8 mouse cellular contexts compared by ENCODE assay signal in genomic region chr1:50927077-50927611, GRCm38 (mm10). TPM values are rescaled to one million over a fixed set of nuclear protein-coding genes. Genes with fewer than 3 reads are reported as not detected.
DNase-seq lines count a peak whose midpoint lies in the region; ATAC-seq and TF ChIP-seq lines count a peak whose summit lies in the region.

No protein-coding gene starts in this region.

- peaks cover 7% of the 10 kb centered on the region; the same call in 1 of the 2 replicates for H3K4me1 ChIP-seq in spleen, adult 2 months (ENCODE audit: control insufficient read depth, insufficient read depth, insufficient read length)
- H3K4me1 ChIP-seq in heart, embryonic 12.5 days (replicated peaks), result peaks cover 8% of the 10 kb centered on the region; the same call in 1 of the 2 replicates
- H3K4me1 ChIP-seq in kidney, embryonic 15.5 days, result peaks cover 24% of the 10 kb centered on the region
- peaks cover 16% of the 10 kb centered on the region for H3K4me1 ChIP-seq in limb, embryonic 13.5 days
- 0 out of 2 replicates have a peak, but pooled peaks cover 11% of the 10 kb centered on the region for H3K4me1 ChIP-seq in midbrain, embryonic 14.5 days (ENCODE audit: control insufficient read depth, insufficient read depth, low read length)
- peaks cover 12% of the 10 kb centered on the region for H3K4me1 ChIP-seq in stomach, embryonic 15.5 days

- H3K4me3 ChIP-seq in spleen, adult 2 months (ENCODE audit: extremely low read depth, insufficient read depth, insufficient read length), result peak overlapping the region; percentile 31; the same call in 1 of the 2 replicates
- peak overlapping the region; percentile 63 for H3K4me3 ChIP-seq in heart, embryonic 12.5 days
- peak overlapping the region; percentile 64 for H3K4me3 ChIP-seq in kidney, embryonic 15.5 days (replicated peaks)
- peak overlapping the region; percentile 69 for H3K4me3 ChIP-seq in limb, embryonic 13.5 days
- H3K4me3 ChIP-seq in midbrain, embryonic 14.5 days (replicated peaks; ENCODE audit: low read depth, low read length), result peak overlapping the region; percentile 81
- H3K4me3 ChIP-seq in stomach, embryonic 15.5 days (replicated peaks), result peak overlapping the region; percentile 58

- peak overlapping the region; percentile 59 for H3K9ac ChIP-seq in heart, embryonic 12.5 days
- peak overlapping the region; percentile 43 for H3K9ac ChIP-seq in kidney, embryonic 15.5 days
- H3K9ac ChIP-seq in limb, embryonic 13.5 days, result peak overlapping the region; percentile 72
- peak overlapping the region; percentile 88 for H3K9ac ChIP-seq in midbrain, embryonic 14.5 days (replicated peaks; ENCODE audit: low read length)
- H3K9ac ChIP-seq in stomach, embryonic 15.5 days, result peak overlapping the region; percentile 9; the same call in 1 of the 2 replicates

- 2% methylated on average over 37 of the region's 37 CpGs for WGBS in spleen, adult 2 months
- WGBS in heart, embryonic 12.5 days, result under 1% methylated on average over 34 of the region's 37 CpGs
- 0% methylated on average over 37 of the region's 37 CpGs for WGBS in kidney, embryonic 15.5 days
- under 1% methylated on average over 37 of the region's 37 CpGs for WGBS in limb, embryonic 13.5 days
- under 1% methylated on average over 37 of the region's 37 CpGs for WGBS in midbrain, embryonic 14.5 days
- under 1% methylated on average over 37 of the region's 37 CpGs for whole genome bisulfite sequencing in stomach, embryonic 15.5 days

- no peaks in the 10 kb centered on the region for H3K9me3 ChIP-seq in heart, embryonic 12.5 days (replicated peaks)
- H3K9me3 ChIP-seq in kidney, embryonic 15.5 days (replicated peaks), result no peaks in the 10 kb centered on the region
- no peaks in the 10 kb centered on the region for H3K9me3 ChIP-seq in limb, embryonic 13.5 days
- H3K9me3 ChIP-seq in midbrain, embryonic 14.5 days (ENCODE audit: control insufficient read depth, low read length), result no peaks in the 10 kb centered on the region
- H3K9me3 ChIP-seq in stomach, embryonic 15.5 days, result no peaks in the 10 kb centered on the region

- peaks cover 13% of the 10 kb centered on the region for H3K27me3 ChIP-seq in spleen, adult 2 months (ENCODE audit: control insufficient read depth, insufficient read depth, low read length)
- peaks cover 20% of the 10 kb centered on the region for H3K27me3 ChIP-seq in heart, embryonic 12.5 days (replicated peaks)
- peaks cover 62% of the 10 kb centered on the region for H3K27me3 ChIP-seq in kidney, embryonic 15.5 days
- H3K27me3 ChIP-seq in limb, embryonic 13.5 days, result peaks cover 52% of the 10 kb centered on the region
- no peaks in the 10 kb centered on the region for H3K27me3 ChIP-seq in midbrain, embryonic 14.5 days (ENCODE audit: control insufficient read depth, insufficient read depth, low read length)
- peaks cover 31% of the 10 kb centered on the region for H3K27me3 ChIP-seq in stomach, embryonic 15.5 days (replicated peaks)

- DNase-seq in spleen, adult 2 months (ENCODE audit: low read depth in 1 of 2, low spot score in 2 of 2), result peak in 1 of 2 experiments; percentile 6
- no peak for DNase-seq in spleen, adult 18-20 months
- peak; percentile 59 for DNase-seq in fibroblast of lung, adult 2 months (ENCODE audit: low read depth)
- peak; percentile 97 for DNase-seq in midbrain, embryonic 14.5 days

- TF ChIP-seq POLR2A in spleen, adult 2 months (IDR thresholded peaks at IDR 0.05; ENCODE audit: low read depth, low read length), result no peak

- H3K27ac ChIP-seq in spleen, adult 2 months (ENCODE audit: insufficient read depth, low read length), result no peak overlapping the region
- no peak overlapping the region for H3K27ac ChIP-seq in heart, embryonic 12.5 days (ENCODE audit: poor library complexity, severe bottlenecking)
- no peak overlapping the region for H3K27ac ChIP-seq in kidney, embryonic 15.5 days
- H3K27ac ChIP-seq in limb, embryonic 13.5 days, result no peak overlapping the region
- peak overlapping the region; percentile 96 for H3K27ac ChIP-seq in midbrain, embryonic 14.5 days (replicated peaks; ENCODE audit: low read depth, low read length)
- no peak overlapping the region for H3K27ac ChIP-seq in stomach, embryonic 15.5 days

- ATAC-seq in heart, embryonic 12.5 days (ENCODE audit: insufficient number of reproducible peaks, low FRiP score), result peak; percentile 92
- ATAC-seq in kidney, embryonic 15.5 days (replicated peaks; ENCODE audit: low FRiP score), result peak; percentile 98
- ATAC-seq in limb, embryonic 13.5 days (ENCODE audit: low FRiP score, low read depth), result peak; percentile 97
- ATAC-seq in midbrain, embryonic 14.5 days (ENCODE audit: low FRiP score, low TSS enrichment), result peak; percentile 98
- peak; percentile 94 for ATAC-seq in stomach, embryonic 15.5 days (ENCODE audit: insufficient read depth, low FRiP score, low read depth)

- no peaks in the 10 kb centered on the region for H3K36me3 ChIP-seq in spleen, adult 2 months (ENCODE audit: control insufficient read depth, insufficient read depth, low read length)
- H3K36me3 ChIP-seq in heart, embryonic 12.5 days, result no peaks in the 10 kb centered on the region
- H3K36me3 ChIP-seq in kidney, embryonic 15.5 days, result no peaks in the 10 kb centered on the region
- H3K36me3 ChIP-seq in limb, embryonic 13.5 days, result no peaks in the 10 kb centered on the region
- no peaks in the 10 kb centered on the region for H3K36me3 ChIP-seq in midbrain, embryonic 14.5 days (ENCODE audit: control insufficient read depth, insufficient read depth, low read length)
- no peaks in the 10 kb centered on the region for H3K36me3 ChIP-seq in stomach, embryonic 15.5 days

- H3K4me2 ChIP-seq in heart, embryonic 12.5 days, result peak overlapping the region; percentile 99
- peak overlapping the region; percentile 100 for H3K4me2 ChIP-seq in kidney, embryonic 15.5 days
- peak overlapping the region; percentile 100 for H3K4me2 ChIP-seq in limb, embryonic 13.5 days (replicated peaks)
- H3K4me2 ChIP-seq in midbrain, embryonic 14.5 days (ENCODE audit: low read length), result peak overlapping the region; percentile 93
- H3K4me2 ChIP-seq in stomach, embryonic 15.5 days, result peak overlapping the region; percentile 100

- no peak for TF ChIP-seq CTCF in spleen, adult 2 months (IDR thresholded peaks at IDR 0.05; ENCODE audit: extremely low read depth, insufficient read depth, insufficient read length, insufficient replicate concordance)

RNA-seq across cellular contexts. Expression of gene Tmeff2, which starts 26.7 kb away (rescaled TPM):
- polyA plus RNA-seq in spleen, adult 2 months (2012; rRNA removed), result 0.05 and 0.08 TPM in 2 replicates
- polyA plus RNA-seq in heart, embryonic 12.5 days (2016; fragmentation: Nextera tagmentation; extraction: Ambion mirVana), result 1.2 and 1.3 TPM in 2 replicates
- polyA plus RNA-seq in kidney, embryonic 15.5 days (2015; fragmentation: Nextera tagmentation; extraction: Ambion mirVana), result 4.1 and 5.7 TPM in 2 replicates
- 18.9 and 19.2 TPM in 2 replicates for polyA plus RNA-seq in limb, embryonic 13.5 days (2015; fragmentation: Nextera tagmentation; extraction: Ambion mirVana)
- polyA plus RNA-seq in midbrain, embryonic 14.5 days (2014; fragmentation: Nextera tagmentation; extraction: Ambion mirVana), result 72.0 and 81.0 TPM in 2 replicates
- polyA plus RNA-seq in stomach, embryonic 15.5 days (2015; fragmentation: Nextera tagmentation; extraction: Ambion mirVana), result 8.4 and 8.5 TPM in 2 replicates

Comparison
In these comparisons a context has a peak if more than half of its experiments do, and no peak if none do; other contexts are left out.
1. DNase-seq: peak in fibroblast of lung, adult 2 months (single experiment) and midbrain, embryonic 14.5 days (single experiment); none in spleen, adult 18-20 months (0 of 2).
2. H3K4me3 ChIP-seq: peak in every context shown above with its lines; median percentile 81 in midbrain, embryonic 14.5 days; 69 in limb, embryonic 13.5 days; 64 in kidney, embryonic 15.5 days; 63 in heart, embryonic 12.5 days; 58 in stomach, embryonic 15.5 days; 31 in spleen, adult 2 months.
3. H3K9ac ChIP-seq: peak in every context shown above with its lines; median percentile 88 in midbrain, embryonic 14.5 days; 72 in limb, embryonic 13.5 days; 59 in heart, embryonic 12.5 days; 43 in kidney, embryonic 15.5 days; 9 in stomach, embryonic 15.5 days.
4. Peak in every context shown above with its lines, with median percentiles within 50 percentile points of each other: ATAC-seq and H3K4me2 ChIP-seq.